ENCODE assay signal across 18 mouse cellular contexts in genomic region chr4:129304306-129304705, GRCm38 (mm10). TPM values are rescaled to one million over a fixed set of nuclear protein-coding genes. Genes with fewer than 3 reads are reported as not detected.
DNase-seq lines count a peak whose midpoint lies in the region; ATAC-seq and TF ChIP-seq lines count a peak whose summit lies in the region.
"Had no signal": no experiment of that assay in that cellular context is flagged by ENCODE, and none has a peak within 500 bp of the region (broad histone marks: within the 10 kb centered on the region; RNA-seq: fewer than 3 reads in every experiment).

No protein-coding gene starts in this region.

- TF ChIP-seq EP300 in heart, adult 2 months (IDR thresholded peaks at IDR 0.05; ENCODE audit: insufficient read depth, low read depth, low read length), result no peak

- no peak overlapping the region for H3K4me3 ChIP-seq in heart, embryonic 13.5 days
- no peak overlapping the region for H3K4me3 ChIP-seq in heart, adult 2 months
- H3K4me3 ChIP-seq in liver, embryonic 11.5 days (ENCODE audit: low read depth, low read length), result no peak overlapping the region
- H3K4me3 ChIP-seq: heart, embryonic 10.5 days; hindbrain, embryonic 13.5 days; intestine, embryonic 15.5 days; left cerebral cortex, adult 2 months; lung, embryonic 15.5 days; megakaryocyte, embryonic 14.5 days; stomach, embryonic 15.5 days had no signal

- H3K27me3 ChIP-seq in heart, embryonic 13.5 days (replicated peaks), result no peaks in the 10 kb centered on the region
- H3K27me3 ChIP-seq in heart, adult 2 months (ENCODE audit: control insufficient read depth, insufficient read depth, low read length), result no peaks in the 10 kb centered on the region
- no peaks in the 10 kb centered on the region for H3K27me3 ChIP-seq in liver, embryonic 11.5 days (replicated peaks; ENCODE audit: control insufficient read depth, insufficient read depth, low read length)
- H3K27me3 ChIP-seq: hindbrain, embryonic 13.5 days; intestine, embryonic 15.5 days; lung, embryonic 15.5 days; megakaryocyte, embryonic 14.5 days; stomach, embryonic 15.5 days had no signal

- intact Hi-C loops in heart, adult 2 months (cut with DNase I), result no loop called here

- no peak for TF ChIP-seq CTCF in heart, adult 2 months (IDR thresholded peaks at IDR 0.05)

- no peak overlapping the region for H3K9ac ChIP-seq in heart, embryonic 13.5 days
- H3K9ac ChIP-seq in heart, adult 2 months (ENCODE audit: low read depth, low read length), result no peak overlapping the region
- no peak overlapping the region for H3K9ac ChIP-seq in liver, embryonic 11.5 days (ENCODE audit: low read depth, low read length)
- H3K9ac ChIP-seq: hindbrain, embryonic 13.5 days; intestine, embryonic 15.5 days; lung, embryonic 15.5 days; stomach, embryonic 15.5 days had no signal

- no peak for ATAC-seq in heart, embryonic 13.5 days (ENCODE audit: extremely low read depth, insufficient number of reproducible peaks, low FRiP score, low TSS enrichment)
- ATAC-seq in liver, embryonic 11.5 days (replicated peaks; ENCODE audit: low FRiP score), result peak; percentile 78
- ATAC-seq in common myeloid progenitor, adult 5-6 weeks (replicated peaks; ENCODE audit: low read depth, poor library complexity, severe bottlenecking), result peak; percentile 39; the same call in 1 of the 2 replicates
- peak; percentile 92 for ATAC-seq in megakaryocyte progenitor cell, adult 5-6 weeks (replicated peaks; ENCODE audit: poor library complexity)
- no peak for ATAC-seq in frontal cortex, adult (ENCODE audit: low TSS enrichment)
- ATAC-seq: intestine, embryonic 15.5 days; midbrain, embryonic 16.5 days had no signal

- H3K79me2 ChIP-seq in heart, adult 2 months (replicated peaks; ENCODE audit: control insufficient read depth, insufficient read depth, low read length), result no peaks in the 10 kb centered on the region

- H3K4me2 ChIP-seq in heart, embryonic 13.5 days, result no peak overlapping the region
- no peak overlapping the region for H3K4me2 ChIP-seq in liver, embryonic 11.5 days
- H3K4me2 ChIP-seq: hindbrain, embryonic 13.5 days; intestine, embryonic 15.5 days; lung, embryonic 15.5 days; stomach, embryonic 15.5 days had no signal

- H3K27ac ChIP-seq in heart, embryonic 13.5 days (replicated peaks), result peak overlapping the region; percentile 6; the same call in 1 of the 2 replicates
- H3K27ac ChIP-seq in heart, adult 2 months, result no peak overlapping the region
- no peak overlapping the region; the same call in 1 of the 2 replicates for H3K27ac ChIP-seq in liver, embryonic 11.5 days (ENCODE audit: low read depth, low read length)
- H3K27ac ChIP-seq: heart, embryonic 10.5 days; hindbrain, embryonic 13.5 days; intestine, embryonic 15.5 days; left cerebral cortex, adult 2 months; lung, embryonic 15.5 days; stomach, embryonic 15.5 days had no signal

- TF ChIP-seq POLR2A in heart, adult 2 months (IDR thresholded peaks at IDR 0.05; ENCODE audit: insufficient read depth, low read depth, low read length), result no peak

- no peak for DNase-seq in heart, adult 2 months
- DNase-seq in liver, embryonic 11.5 days (ENCODE audit: low spot score), result no peak
- no peak for DNase-seq in liver
- no peak for DNase-seq in testis, postnatal 14 days (ENCODE audit: low spot score)
- DNase-seq: cerebellum, postnatal 14 days; spleen, adult 18-20 months had no signal

- WGBS in heart, embryonic 13.5 days, result 4% methylated on average over 1 of the region's 1 CpGs
- 17% methylated on average over 1 of the region's 1 CpGs for WGBS in heart, adult 2 months
- WGBS in liver, embryonic 11.5 days, result 13% methylated on average over 1 of the region's 1 CpGs

- peaks cover 41% of the 10 kb centered on the region for H3K36me3 ChIP-seq in heart, embryonic 13.5 days
- peaks cover 4% of the 10 kb centered on the region for H3K36me3 ChIP-seq in heart, adult 2 months (ENCODE audit: control insufficient read depth, insufficient read depth, low read length)
- peaks cover 20% of the 10 kb centered on the region; the same call in 1 of the 2 replicates for H3K36me3 ChIP-seq in liver, embryonic 11.5 days (ENCODE audit: control insufficient read depth, insufficient read depth, low read length)

- peaks cover 11% of the 10 kb centered on the region for H3K4me1 ChIP-seq in heart, embryonic 13.5 days
- no peaks in the 10 kb centered on the region; the same call in none of the 2 replicates for H3K4me1 ChIP-seq in heart, adult 2 months (ENCODE audit: control insufficient read depth, insufficient read depth, low read length)
- H3K4me1 ChIP-seq in liver, embryonic 11.5 days (replicated peaks; ENCODE audit: control insufficient read depth, insufficient read depth, low read length), result peaks cover 3% of the 10 kb centered on the region; the same call in 1 of the 2 replicates
- H3K4me1 ChIP-seq: hindbrain, embryonic 13.5 days; intestine, embryonic 15.5 days had no signal

- H3K9me3 ChIP-seq in heart, embryonic 13.5 days, result no peaks in the 10 kb centered on the region; the same call in 1 of the 2 replicates
- H3K9me3 ChIP-seq in liver, embryonic 11.5 days (ENCODE audit: control insufficient read depth, low read length), result no peaks in the 10 kb centered on the region
- H3K9me3 ChIP-seq: heart, embryonic 10.5 days; hindbrain, embryonic 13.5 days; intestine, embryonic 15.5 days; lung, embryonic 15.5 days; stomach, embryonic 15.5 days had no signal

RNA-seq across cellular contexts. Expression of gene Sync, which starts 16.9 kb away (rescaled TPM):
- 1.1 and 1.6 TPM in 2 replicates for polyA plus RNA-seq in heart, embryonic 13.5 days (2015; fragmentation: Nextera tagmentation; extraction: Ambion mirVana)
- 10 to 100 TPM; 17.7 to 17.9 TPM for total RNA-seq in heart, adult 2 months (2021)
- polyA plus RNA-seq in heart, adult 2 months (2012; rRNA removed), result 8.7 and 18.8 TPM in 2 replicates
- polyA plus RNA-seq in liver, embryonic 11.5 days (2014; fragmentation: Nextera tagmentation; extraction: Ambion mirVana), result 0.36 and 0.40 TPM in 2 replicates
- total RNA-seq in common myeloid progenitor, adult 5-6 weeks (2017), result not detected in 2 replicates
- total RNA-seq in megakaryocyte progenitor cell, adult 5-6 weeks (2015), result not detected in 2 replicates
- total RNA-seq in megakaryocyte progenitor cell, adult 5-6 weeks (2017), result 0.08 TPM in 1 of 2 replicates, not detected in the other

RNA-seq across cellular contexts. Expression of gene Rbbp4, which starts 30.9 kb away (rescaled TPM):
- 279 and 297 TPM in 2 replicates for polyA plus RNA-seq in heart, embryonic 13.5 days (2015; fragmentation: Nextera tagmentation; extraction: Ambion mirVana)
- total RNA-seq in heart, adult 2 months (2021), result 10 to 100 TPM; 67.0 to 70.7 TPM
- polyA plus RNA-seq in heart, adult 2 months (2012; rRNA removed), result 16.8 and 34.5 TPM in 2 replicates
- polyA plus RNA-seq in liver, embryonic 11.5 days (2014; fragmentation: Nextera tagmentation; extraction: Ambion mirVana), result 318 and 355 TPM in 2 replicates
- 120 and 139 TPM in 2 replicates for total RNA-seq in common myeloid progenitor, adult 5-6 weeks (2017)
- total RNA-seq in megakaryocyte progenitor cell, adult 5-6 weeks (2015), result 233 and 259 TPM in 2 replicates
- total RNA-seq in megakaryocyte progenitor cell, adult 5-6 weeks (2017), result 122 and 137 TPM in 2 replicates

RNA-seq across cellular contexts. Expression of gene Zbtb8os, which starts 31.2 kb away (rescaled TPM):
- polyA plus RNA-seq in heart, embryonic 13.5 days (2015; fragmentation: Nextera tagmentation; extraction: Ambion mirVana), result 36.6 and 45.0 TPM in 2 replicates
- total RNA-seq in heart, adult 2 months (2021), result 10 to 100 TPM; 19.5 to 27.2 TPM
- 9.1 and 13.0 TPM in 2 replicates for polyA plus RNA-seq in heart, adult 2 months (2012; rRNA removed)
- polyA plus RNA-seq in liver, embryonic 11.5 days (2014; fragmentation: Nextera tagmentation; extraction: Ambion mirVana), result 42.2 and 53.9 TPM in 2 replicates
- 59.1 and 73.1 TPM in 2 replicates for total RNA-seq in common myeloid progenitor, adult 5-6 weeks (2017)
- total RNA-seq in megakaryocyte progenitor cell, adult 5-6 weeks (2015), result 81.4 and 89.6 TPM in 2 replicates
- 94.6 and 102 TPM in 2 replicates for total RNA-seq in megakaryocyte progenitor cell, adult 5-6 weeks (2017)

RNA-seq across cellular contexts. Expression of gene C77080, which starts 43.1 kb away (rescaled TPM):
- polyA plus RNA-seq in heart, embryonic 13.5 days (2015; fragmentation: Nextera tagmentation; extraction: Ambion mirVana), result 1.8 and 2.3 TPM in 2 replicates
- 1 to 10 TPM; 3.2 to 3.7 TPM for total RNA-seq in heart, adult 2 months (2021)
- 3.8 and 4.4 TPM in 2 replicates for polyA plus RNA-seq in heart, adult 2 months (2012; rRNA removed)
- polyA plus RNA-seq in liver, embryonic 11.5 days (2014; fragmentation: Nextera tagmentation; extraction: Ambion mirVana), result 1.2 and 1.6 TPM in 2 replicates
- 0.15 and 1.1 TPM in 2 replicates for total RNA-seq in common myeloid progenitor, adult 5-6 weeks (2017)
- total RNA-seq in megakaryocyte progenitor cell, adult 5-6 weeks (2015), result 0.12 and 0.25 TPM in 2 replicates
- total RNA-seq in megakaryocyte progenitor cell, adult 5-6 weeks (2017), result not detected in 2 replicates

Comparison
In these comparisons a context has a peak if more than half of its experiments do, and no peak if none do; other contexts are left out.
1. ATAC-seq: peak in liver, embryonic 11.5 days (single experiment), common myeloid progenitor, adult 5-6 weeks (single experiment) and megakaryocyte progenitor cell, adult 5-6 weeks (single experiment); none in heart, embryonic 13.5 days (single experiment) and frontal cortex, adult (single experiment).
2. RNA of gene Sync, which starts 16.9 kb away (total RNA-seq): 17.7 to 17.9 TPM in heart, adult 2 months; 0.08 TPM in megakaryocyte progenitor cell, adult 5-6 weeks and not detected in common myeloid progenitor, adult 5-6 weeks; every median in the first group is over 10 times any median in the second.